Mouse (Mus musculus) olfactory bulb, adult 2 months (tissue): ENCODE results near the gene Ptprf. TPM values are rescaled to one million over a fixed set of nuclear protein-coding genes. Genes with fewer than 3 reads are reported as not detected.

Source experiments
- H3K27ac ChIP-seq: fragments of 200-500 bp; 2 replicates; pipeline ENCODE4 v1.5.1; 2012; ENCODE audit warnings: low read depth, low read length; ENCODE audit not compliant: insufficient read depth
- H3K4me1 ChIP-seq: fragments of 200-500 bp; 2 replicates; pipeline ENCODE4 v1.6.1; 2012; ENCODE audit warnings: low read length; ENCODE audit not compliant: control insufficient read depth, insufficient read depth
- H3K4me3 ChIP-seq: fragments of 200-500 bp; 2 replicates; pipeline ENCODE4 v1.5.1; 2012; ENCODE audit warnings: mild to moderate bottlenecking, low read depth, low read length, moderate library complexity; ENCODE audit not compliant: insufficient read depth
- CTCF ChIP-seq: fragments of 200-500 bp; IDR thresholded peaks from 2 replicates; pipeline ENCODE4 v1.5.1; 2012; ENCODE audit warnings: low read depth, mild to moderate bottlenecking, low read length, moderate library complexity; ENCODE audit not compliant: insufficient read depth
- POLR2A ChIP-seq: fragments of 200-500 bp; IDR thresholded peaks from 2 replicates; pipeline ENCODE4 v1.6.1; 2012; ENCODE audit warnings: mild to moderate bottlenecking, low read depth, low read length, moderate library complexity; ENCODE audit not compliant: insufficient read depth
- WGBS: fragments of 180-500 bp; shearing (Covaris S2); methylation state at CpG from one replicate; pipeline ENCODE4 v1.1.7; 2018; 5-methylcytosine and 5-hydroxymethylcytosine counted together
- polyA plus RNA-seq: library from polyadenylated mRNA; stranded (reverse); fragments of >200 nt; gene quantifications from 2 replicates; pipeline ENCODE4 v1.2.4, GENCODE M21; 2012; ENCODE audit warnings: low replicate concordance; ENCODE audit not compliant: missing spikeins, insufficient read depth, insufficient read length

Gene Ptprf
- polyA plus RNA-seq, 1 experiment = not detected

- Histone ChIP-seq H3K4me3 (no peak overlapping the region), H3K4me1 (no peaks in the 10 kb centered on the region), H3K27ac (no peak overlapping the region)
- WGBS = 95% methylated on average over 1 of the region's 1 CpGs
- TF ChIP-seq CTCF = no peak
- TF ChIP-seq POLR2A = no peak
Measured at GRCm38 (mm10) chr4:118310461-118310860, 19.3 kb upstream of the Ptprf start.

DNA sequence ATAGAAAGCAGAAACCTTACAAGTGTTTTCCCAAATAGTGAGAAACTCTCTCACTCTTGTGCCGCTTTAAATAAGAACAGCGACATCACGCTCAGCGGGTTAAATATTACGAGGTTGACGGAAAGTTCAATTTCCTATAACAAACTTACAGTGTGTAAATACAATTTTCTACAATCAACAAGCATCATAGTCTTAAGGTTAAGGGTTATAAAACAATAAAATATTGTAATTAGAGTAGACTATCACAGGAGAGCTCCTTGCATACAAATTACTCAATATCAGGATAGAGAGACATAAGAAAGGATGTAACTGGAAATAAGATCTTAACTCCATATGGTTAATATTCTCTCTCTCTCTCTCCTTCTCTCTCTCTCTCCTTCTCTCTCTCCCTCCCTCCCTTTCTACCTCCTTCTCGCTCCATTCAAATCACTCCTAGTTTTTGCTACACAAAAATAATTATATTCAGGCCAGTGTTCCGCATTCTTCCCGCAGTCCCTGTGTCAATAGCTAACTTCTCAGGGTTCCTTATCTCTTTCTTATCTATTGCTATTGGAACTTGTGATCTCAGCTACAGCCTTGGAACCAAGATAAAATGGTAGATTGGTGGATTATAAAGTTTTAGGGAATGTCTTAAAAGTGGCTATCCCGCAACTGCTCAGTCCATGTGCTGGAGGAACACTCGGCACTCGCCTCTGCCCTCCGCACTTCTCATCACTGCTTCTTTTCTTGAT, 16.5 kb upstream of the Ptprf start:
- Histone ChIP-seq H3K4me1 (no peaks in the 10 kb centered on the region), H3K27ac (no peak overlapping the region), H3K4me3 (no peak overlapping the region)
- WGBS = 94% methylated on average over 13 of the region's 13 CpGs
- TF ChIP-seq CTCF (no peak), POLR2A (no peak)

- whole genome bisulfite sequencing = 83% methylated on average over 21 of the region's 21 CpGs
- no peak for TF ChIP-seq POLR2A
- no peak for TF ChIP-seq CTCF
Measured at GRCm38 (mm10) chr4:118306113-118306696, 15.0 kb upstream of the Ptprf start.

GRCm38 (mm10) chr4:118304984-118305383, 13.8 kb upstream of the Ptprf start:
- no peak for TF ChIP-seq POLR2A
- TF ChIP-seq CTCF = no peak
- Histone ChIP-seq H3K27ac (no peak overlapping the region), H3K4me1 (no peaks in the 10 kb centered on the region), H3K4me3 (no peak overlapping the region)
- WGBS = 52% methylated on average over 4 of the region's 4 CpGs

More at GRCm38 (mm10) chr4:118306113-118306696, 15.0 kb upstream of the Ptprf start:
- H3K27ac ChIP-seq = no peak overlapping the region
- no peaks in the 10 kb centered on the region for H3K4me1 ChIP-seq
- no peak overlapping the region for H3K4me3 ChIP-seq

DNA sequence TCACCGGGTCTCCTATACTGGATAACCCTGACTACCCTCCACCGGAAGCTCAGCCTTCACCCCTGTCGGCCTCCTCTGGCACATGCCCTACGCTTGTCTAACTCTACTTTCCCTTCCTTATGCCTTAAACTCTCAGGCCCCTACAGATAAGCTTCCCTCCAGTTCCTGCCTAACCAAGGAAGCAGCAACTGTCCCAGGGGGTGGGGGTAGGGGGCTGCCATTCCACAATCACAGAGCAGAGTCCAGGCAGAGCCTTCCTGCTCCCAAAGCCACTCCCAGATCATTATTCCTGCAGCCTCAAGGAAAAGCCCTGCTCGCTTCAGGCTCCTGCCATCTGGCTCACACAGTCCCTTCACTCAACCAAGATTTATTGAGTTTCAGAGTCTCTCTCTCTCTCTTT, 6.6 kb upstream of the Ptprf start:
- no peak overlapping the region for H3K4me3 ChIP-seq
- 40% methylated on average over 5 of the region's 5 CpGs for WGBS
- peaks cover 14% of the 10 kb centered on the region for H3K4me1 ChIP-seq
- TF ChIP-seq CTCF (no peak), POLR2A (no peak)
- no peak overlapping the region for H3K27ac ChIP-seq

DNA sequence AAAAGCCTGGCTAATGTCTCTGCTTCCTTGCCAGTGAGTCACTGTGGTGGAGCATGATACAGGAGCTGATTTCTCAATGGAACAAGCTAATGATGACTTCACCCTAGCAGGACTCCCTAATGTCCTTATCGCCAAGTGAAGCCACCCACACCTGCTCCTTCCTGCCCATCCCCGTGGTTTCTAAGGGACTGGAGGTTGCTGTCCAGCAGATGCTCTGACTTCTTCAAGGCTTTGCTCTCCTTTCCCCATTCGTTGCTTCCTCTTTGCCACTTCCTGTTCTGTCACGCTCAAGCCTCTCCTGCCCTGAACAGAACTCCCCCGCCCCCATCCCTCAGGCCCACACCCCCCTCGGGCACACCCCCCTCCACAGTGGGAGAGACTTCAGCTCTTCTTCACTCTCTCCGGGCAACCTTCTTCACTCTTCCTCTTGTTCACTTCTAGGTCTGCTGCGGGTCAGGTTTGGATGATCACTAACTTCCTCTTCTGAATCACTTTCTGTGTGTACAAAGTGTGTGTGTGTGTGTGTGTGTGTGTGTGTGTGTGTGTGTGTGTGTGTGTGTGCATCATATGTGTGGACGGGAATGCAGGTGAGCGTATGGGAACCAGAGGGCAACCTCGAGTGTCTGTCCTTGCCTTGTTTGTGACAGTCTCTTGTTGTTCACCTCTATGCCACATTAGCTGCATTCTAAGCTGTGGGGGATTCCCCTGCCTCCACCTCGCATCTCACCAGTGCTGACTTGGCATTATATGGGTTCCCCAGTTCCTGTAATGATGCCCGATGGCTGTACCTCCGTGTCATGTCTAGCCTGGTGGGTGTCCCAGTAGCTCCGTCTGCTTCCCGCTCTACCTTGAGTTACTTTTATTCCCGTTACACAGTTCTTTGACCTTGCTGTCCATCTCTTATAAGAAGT, 4.7 kb upstream of the Ptprf start:
- TF ChIP-seq POLR2A (no peak), CTCF (no peak)
- Histone ChIP-seq H3K4me3 (no peak overlapping the region), H3K27ac (no peak overlapping the region), H3K4me1 (peaks cover 14% of the 10 kb centered on the region)
- 61% methylated on average over 17 of the region's 17 CpGs for WGBS

DNA sequence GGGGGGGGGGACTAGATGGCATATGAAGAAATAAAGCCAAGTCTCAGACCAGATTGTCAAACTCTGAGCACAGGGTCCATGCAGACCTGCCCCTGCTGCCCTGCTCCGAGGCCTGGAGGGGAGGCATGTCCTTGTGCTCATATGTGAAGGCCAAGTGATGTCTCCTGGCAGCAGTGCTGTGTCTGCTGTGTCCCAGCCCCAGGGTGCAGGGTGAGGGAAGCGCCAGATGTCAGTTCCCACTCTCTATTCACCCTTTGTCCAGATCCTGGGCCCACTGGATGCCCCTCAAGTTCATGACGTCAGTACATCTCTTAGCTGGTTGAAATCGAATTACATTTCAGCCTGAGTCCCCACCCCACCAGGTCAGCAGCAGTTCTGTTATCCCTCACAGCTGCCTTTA, 3.6 kb upstream of the Ptprf start:
- WGBS = 82% methylated on average over 4 of the region's 4 CpGs
- Histone ChIP-seq H3K27ac (no peak overlapping the region), H3K4me3 (no peak overlapping the region), H3K4me1 (peaks cover 16% of the 10 kb centered on the region)
- no peak for TF ChIP-seq POLR2A
- TF ChIP-seq CTCF = no peak

GRCm38 (mm10) chr4:118292741-118293306, 1.6 kb upstream of the Ptprf start:
- no peak overlapping the region for H3K27ac ChIP-seq
- no peak overlapping the region for H3K4me3 ChIP-seq
- H3K4me1 ChIP-seq = peaks cover 26% of the 10 kb centered on the region
- TF ChIP-seq POLR2A (no peak), CTCF (peak; percentile 88)
- WGBS = 12% methylated on average over 11 of the region's 11 CpGs
